Mouse (Mus musculus): ENCODE measurements around the gene Gpr155. TPM values are rescaled to one million over a fixed set of nuclear protein-coding genes. Genes with fewer than 3 reads are reported as not detected.

Gene Gpr155
- total and polyA plus RNA-seq, 3 experiments, result 0.23 to 0.99 TPM; not detected in 1

- no peak for TF ChIP-seq JUND (IDR thresholded peaks at IDR 0.05; ENCODE audit: low read depth, low read length)
Observed at GRCm38 (mm10) chr2:73386356-73387046, at the start of gene Gpr155 (continued).

- no peaks in the 10 kb centered on the region for H3K27me3 ChIP-seq (ENCODE audit: control insufficient read depth in 1 of 2, insufficient read depth in 2 of 2, low read length in 2 of 2)
- DNase-seq (ENCODE audit: low read depth, low spot score), result no peak
- no peak overlapping the region for H3K4me3 ChIP-seq (ENCODE audit: control insufficient read depth in 1 of 2, insufficient read depth in 1 of 2, low read depth in 2 of 2, low read length in 2 of 2)
- no peaks in the 10 kb centered on the region for H3K9me3 ChIP-seq (replicated peaks; ENCODE audit: insufficient read depth, low read length)
- no peak overlapping the region for H3K9ac ChIP-seq (ENCODE audit: control insufficient read depth, low read depth, low read length, poor library complexity, severe bottlenecking)
- no peaks in the 10 kb centered on the region for H3K79me2 ChIP-seq (ENCODE audit: control insufficient read depth, insufficient read depth, low read length, poor library complexity)
- H3K4me1 ChIP-seq (ENCODE audit: control insufficient read depth in 1 of 2, insufficient read depth in 2 of 2, low read length in 2 of 2), result no peaks in the 10 kb centered on the region
- H3K27ac ChIP-seq (ENCODE audit: control insufficient read depth, low read depth, low read length), result no peak overlapping the region
- peaks cover 0 to 9% of the 10 kb centered on the region in 2 experiments; a peak in 2 of 4 replicates for H3K36me3 ChIP-seq (ENCODE audit: control insufficient read depth in 1 of 2, insufficient read depth in 2 of 2, low read length in 2 of 2)
- TF ChIP-seq RAD21 (IDR thresholded peaks at IDR 0.05; ENCODE audit: low read depth, low read length), result no peak
- no peak for TF ChIP-seq CTCF (IDR thresholded peaks at IDR 0.05 in 2 of 3, conservative IDR thresholded peaks at IDR 0.05 in 1 of 3; ENCODE audit: control insufficient read depth in 1 of 3, insufficient read depth in 1 of 3, low read depth in 2 of 3, low read length in 3 of 3, poor library complexity in 1 of 3, severe bottlenecking in 1 of 3)
- TF ChIP-seq JUND (IDR thresholded peaks at IDR 0.05; ENCODE audit: low read depth, low read length), result no peak
- TF ChIP-seq MYC (IDR thresholded peaks at IDR 0.05; ENCODE audit: low read depth, low read length), result no peak
- no peak for TF ChIP-seq MAX (IDR thresholded peaks at IDR 0.05; ENCODE audit: low read length)
- TF ChIP-seq POLR2A (IDR thresholded peaks at IDR 0.05; ENCODE audit: control insufficient read depth in 1 of 2, insufficient read depth in 1 of 2, low read depth in 1 of 2, low read length in 2 of 2, poor library complexity in 1 of 2), result no peak
- no peak for TF ChIP-seq ZMIZ1 (IDR thresholded peaks at IDR 0.05; ENCODE audit: low read depth, low read length)
- no peak for TF ChIP-seq KAT2A (conservative IDR thresholded peaks at IDR 0.05; ENCODE audit: low read depth, low read length)
- TF ChIP-seq SMC3 (IDR thresholded peaks at IDR 0.05; ENCODE audit: low read depth, low read length), result no peak
- TF ChIP-seq CHD2 (IDR thresholded peaks at IDR 0.05; ENCODE audit: low read length), result no peak
- TF ChIP-seq ETS1 (IDR thresholded peaks at IDR 0.05; ENCODE audit: low read depth, low read length), result no peak
Observed at GRCm38 (mm10) chr2:73435847-73436246, 49.5 kb upstream of the Gpr155 start.

- H3K4me3 ChIP-seq (ENCODE audit: control insufficient read depth in 1 of 2, insufficient read depth in 1 of 2, low read depth in 2 of 2, low read length in 2 of 2), result no peak overlapping the region
- no peaks in the 10 kb centered on the region for H3K79me2 ChIP-seq (ENCODE audit: control insufficient read depth, insufficient read depth, low read length, poor library complexity)
- H3K9me3 ChIP-seq (replicated peaks; ENCODE audit: insufficient read depth, low read length), result no peaks in the 10 kb centered on the region
- no peak overlapping the region for H3K27ac ChIP-seq (ENCODE audit: control insufficient read depth, low read depth, low read length)
- TF ChIP-seq EP300 (IDR thresholded peaks at IDR 0.05; ENCODE audit: low read depth in 1 of 2, low read length in 2 of 2), result no peak
- peaks cover 0 to 3% of the 10 kb centered on the region in 2 experiments; a peak in 2 of 4 replicates for H3K36me3 ChIP-seq (ENCODE audit: control insufficient read depth in 1 of 2, insufficient read depth in 2 of 2, low read length in 2 of 2)
- no peak overlapping the region for H3K9ac ChIP-seq (ENCODE audit: control insufficient read depth, low read depth, low read length, poor library complexity, severe bottlenecking)
- H3K4me1 ChIP-seq (ENCODE audit: control insufficient read depth in 1 of 2, insufficient read depth in 2 of 2, low read length in 2 of 2), result no peaks in the 10 kb centered on the region
- H3K27me3 ChIP-seq (ENCODE audit: control insufficient read depth in 1 of 2, insufficient read depth in 2 of 2, low read length in 2 of 2), result no peaks in the 10 kb centered on the region
- DNase-seq (ENCODE audit: low read depth, low spot score), result no peak
Observed at GRCm38 (mm10) chr2:73431959-73432396, 45.6 kb upstream of the Gpr155 start.

Measured in MEL (cell line).